Mouse (Mus musculus): Measurements from ENCODE around the gene Cryaa. TPM values are rescaled to one million over a fixed set of nuclear protein-coding genes. Genes with fewer than 3 reads are reported as not detected.

Gene Cryaa
- polyA plus RNA-seq, 1 experiment: not detected

- no peak overlapping the region for H3K4me3 ChIP-seq (ENCODE audit: insufficient read depth, low read length)
- TF ChIP-seq CTCF (IDR thresholded peaks at IDR 0.05; ENCODE audit: low read depth, low read length) (no peak), POLR2A (IDR thresholded peaks at IDR 0.05; ENCODE audit: borderline replicate concordance, low read depth, low read length) (no peak)
- H3K4me1 ChIP-seq (ENCODE audit: control insufficient read depth, insufficient read depth, low read length): no peaks in the 10 kb centered on the region
- no peak overlapping the region for H3K27ac ChIP-seq (ENCODE audit: insufficient read depth, low read depth, low read length)
These were observed 49.6 kb downstream of the Cryaa start for GRCm38 (mm10) chr17:31727230-31727629.

DNA sequence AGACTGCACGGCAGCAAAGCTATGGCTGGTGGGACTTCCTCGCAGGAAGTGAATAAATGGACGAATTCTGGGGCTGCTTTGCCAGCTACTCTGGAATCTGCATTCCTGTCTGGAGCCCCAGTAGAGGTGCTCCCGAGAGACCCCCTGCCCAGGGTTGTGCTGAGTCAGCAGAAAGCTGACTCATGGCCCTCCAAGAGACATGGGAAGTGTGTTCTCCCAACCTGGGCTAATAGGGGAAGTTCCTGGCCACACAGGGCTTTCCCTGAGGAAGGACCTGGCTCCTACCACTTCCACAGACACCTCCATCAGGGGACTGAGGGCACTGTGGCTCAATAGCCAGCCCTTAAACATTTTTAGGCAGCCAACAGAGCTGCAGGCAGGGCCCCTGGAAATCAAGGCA is 50.4 kb downstream of the Cryaa start:
- no peak overlapping the region for H3K4me3 ChIP-seq (ENCODE audit: insufficient read depth, low read length)
- TF ChIP-seq POLR2A (IDR thresholded peaks at IDR 0.05; ENCODE audit: borderline replicate concordance, low read depth, low read length): no peak
- TF ChIP-seq CTCF (IDR thresholded peaks at IDR 0.05; ENCODE audit: low read depth, low read length): no peak
- no peaks in the 10 kb centered on the region for H3K4me1 ChIP-seq (ENCODE audit: control insufficient read depth, insufficient read depth, low read length)
- H3K27ac ChIP-seq (ENCODE audit: insufficient read depth, low read depth, low read length): no peak overlapping the region

DNA sequence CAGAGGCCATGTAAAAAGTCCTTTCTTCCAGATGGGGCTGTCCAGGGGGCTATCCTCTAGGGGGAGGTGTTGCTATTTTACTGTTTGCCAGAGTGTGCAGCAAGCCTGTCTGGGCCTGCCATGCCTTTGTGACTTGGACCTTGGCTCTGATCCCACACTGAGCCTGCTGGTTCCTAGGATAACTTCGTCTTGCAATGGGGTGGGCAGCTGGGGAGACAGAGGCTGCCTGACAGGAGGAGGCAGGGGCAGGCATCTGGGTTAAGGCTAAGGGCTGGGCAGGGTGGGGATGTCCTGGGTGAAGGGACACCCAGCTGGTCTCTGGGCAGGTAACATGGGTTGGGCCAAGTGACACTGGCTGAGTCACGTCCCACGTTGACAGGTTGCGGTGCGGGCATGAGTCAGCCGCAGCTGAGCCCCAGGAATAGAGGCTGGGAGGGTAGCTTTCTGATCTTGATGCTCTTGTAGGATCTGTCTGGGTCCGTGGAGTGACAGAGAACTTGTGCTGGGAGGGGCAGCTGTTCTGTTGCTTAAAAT is 51.4 kb downstream of the Cryaa start:
- H3K4me3 ChIP-seq (ENCODE audit: insufficient read depth, low read length): no peak overlapping the region
- no peak overlapping the region for H3K27ac ChIP-seq (ENCODE audit: insufficient read depth, low read depth, low read length)
- no peaks in the 10 kb centered on the region for H3K4me1 ChIP-seq (ENCODE audit: control insufficient read depth, insufficient read depth, low read length)
- TF ChIP-seq CTCF (IDR thresholded peaks at IDR 0.05; ENCODE audit: low read depth, low read length) (no peak), POLR2A (IDR thresholded peaks at IDR 0.05; ENCODE audit: borderline replicate concordance, low read depth, low read length) (no peak)

GRCm38 (mm10) chr17:31731038-31731437 is 53.4 kb downstream of the Cryaa start:
- Histone ChIP-seq H3K4me1 (ENCODE audit: control insufficient read depth, insufficient read depth, low read length) (no peaks in the 10 kb centered on the region), H3K4me3 (ENCODE audit: insufficient read depth, low read length) (no peak overlapping the region), H3K27ac (ENCODE audit: insufficient read depth, low read depth, low read length) (no peak overlapping the region)
- no peak for TF ChIP-seq POLR2A (IDR thresholded peaks at IDR 0.05; ENCODE audit: borderline replicate concordance, low read depth, low read length)
- TF ChIP-seq CTCF (IDR thresholded peaks at IDR 0.05; ENCODE audit: low read depth, low read length): no peak

Other genes with a start within 250 kb of the Cryaa start
- gene Wdr4, start 157.8 kb upstream of the Cryaa start, polyA plus RNA-seq (2012; ENCODE audit: insufficient read depth, insufficient read length, missing spikeins): 11.3 and 13.8 TPM in 2 replicates
- gene Ndufv3, start 157.7 kb upstream of the Cryaa start, polyA plus RNA-seq (2012; ENCODE audit: insufficient read depth, insufficient read length, missing spikeins): 132 and 146 TPM in 2 replicates
- gene Pknox1, start 113.1 kb upstream of the Cryaa start, polyA plus RNA-seq (2012; ENCODE audit: insufficient read depth, insufficient read length, missing spikeins): 14.3 and 18.6 TPM in 2 replicates
- gene Cbs, start 40.6 kb upstream of the Cryaa start, polyA plus RNA-seq (2012; ENCODE audit: insufficient read depth, insufficient read length, missing spikeins): not detected in 2 replicates
- 66.3 and 80.5 TPM in 2 replicates for gene U2af1, start 18.9 kb upstream of the Cryaa start, polyA plus RNA-seq (2012; ENCODE audit: insufficient read depth, insufficient read length, missing spikeins)
- gene Sik1, start 178.0 kb downstream of the Cryaa start, polyA plus RNA-seq (2012; ENCODE audit: insufficient read depth, insufficient read length, missing spikeins): 24.8 and 25.7 TPM in 2 replicates

All from bone marrow macrophage, adult 2 months (primary cell).